Mouse (Mus musculus) myocyte (in vitro differentiated cells): ENCODE measurements around the gene Gm10198. TPM values are rescaled to one million over a fixed set of nuclear protein-coding genes. Genes with fewer than 3 reads are reported as not detected.

Experiments used
- H3K27me3 ChIP-seq: one replicate; pipeline ENCODE4 v1.6.1; 2011; ENCODE audit not compliant: control insufficient read depth, insufficient read depth, insufficient read length
- H3K36me3 ChIP-seq: one replicate; pipeline ENCODE4 v1.6.1; 2011; ENCODE audit not compliant: control insufficient read depth, insufficient read depth
- H3K4me2 ChIP-seq: one replicate; pipeline ENCODE4 v1.6.1; 2011; ENCODE audit warnings: low read depth, control low read depth
- H3K4me3 ChIP-seq: one replicate; pipeline ENCODE4 v1.5.1; 2011; ENCODE audit warnings: mild to moderate bottlenecking, control low read depth, moderate library complexity
- H3K79me2 ChIP-seq: one replicate; pipeline ENCODE4 v1.6.1; 2011; ENCODE audit not compliant: control insufficient read depth, insufficient read depth
- H3ac ChIP-seq: one replicate; pipeline ENCODE4 v1.6.1; 2011; ENCODE audit not compliant: control insufficient read depth, insufficient read length
- CEBPB ChIP-seq: IDR thresholded peaks from 2 replicates; pipeline ENCODE4 v1.6.1; 2011; ENCODE audit warnings: mild to moderate bottlenecking, moderate library complexity; ENCODE audit not compliant: poor library complexity, insufficient read depth, severe bottlenecking
- E2F4 ChIP-seq: IDR thresholded peaks from one replicate; pipeline ENCODE4 v1.6.1; 2011; ENCODE audit warnings: mild to moderate bottlenecking, control low read depth, moderate library complexity; ENCODE audit not compliant: insufficient read depth
- MAX ChIP-seq: IDR thresholded peaks from one replicate; pipeline ENCODE4 v1.6.1; 2011; ENCODE audit warnings: low read depth, mild to moderate bottlenecking, control low read depth
- MYOD1 ChIP-seq, 3 experiments: IDR thresholded peaks; one replicate each; pipeline ENCODE4 v1.6.1; 2011; ENCODE audit warnings: control low read depth in 2 of 3, low read depth in 2 of 3, mild to moderate bottlenecking in 2 of 3, moderate library complexity in 1 of 3; ENCODE audit not compliant: insufficient read length in 2 of 3, control insufficient read depth in 1 of 3
- MYOG ChIP-seq, 3 experiments: IDR thresholded peaks; one replicate each; pipeline ENCODE4 v1.6.1; 2011; ENCODE audit warnings: control low read depth in 2 of 3, low read depth in 2 of 3, mild to moderate bottlenecking in 2 of 3; ENCODE audit not compliant: insufficient read length in 2 of 3, control insufficient read depth in 1 of 3, insufficient read depth in 1 of 3
- POLR2A ChIP-seq: IDR thresholded peaks from one replicate; pipeline ENCODE4 v1.6.1; 2011; ENCODE audit warnings: low read depth, mild to moderate bottlenecking, control low read depth, moderate library complexity; ENCODE audit not compliant: insufficient read length
- POLR2AphosphoS2 ChIP-seq: IDR thresholded peaks from one replicate; pipeline ENCODE4 v1.6.1; 2011; ENCODE audit warnings: low read depth, control low read depth; ENCODE audit not compliant: insufficient read length
- REST ChIP-seq: IDR thresholded peaks from one replicate; pipeline ENCODE4 v1.6.1; 2011; ENCODE audit warnings: mild to moderate bottlenecking, control low read depth, moderate library complexity; ENCODE audit not compliant: insufficient read depth, insufficient read length
- SRF ChIP-seq: IDR thresholded peaks from one replicate; pipeline ENCODE4 v1.6.1; 2011; ENCODE audit warnings: low read depth; ENCODE audit not compliant: control insufficient read depth, insufficient read length
- TCF12 ChIP-seq: IDR thresholded peaks from one replicate; pipeline ENCODE4 v1.6.1; 2011; ENCODE audit warnings: mild to moderate bottlenecking, control low read depth; ENCODE audit not compliant: poor library complexity, insufficient read depth, severe bottlenecking
- TCF3 ChIP-seq: IDR thresholded peaks from one replicate; pipeline ENCODE4 v1.6.1; 2011; ENCODE audit warnings: low read depth, control low read depth; ENCODE audit not compliant: insufficient read length
- USF1 ChIP-seq: IDR thresholded peaks from one replicate; pipeline ENCODE4 v1.6.1; 2011; ENCODE audit warnings: low read depth, mild to moderate bottlenecking, control low read depth, moderate library complexity
- polyA plus RNA-seq: library from polyadenylated mRNA; unstranded; fragments of >200 nt; fragmentation: generic; extraction: Trizol; gene quantifications from one replicate; pipeline ENCODE4 v1.2.1, GENCODE M21; 2012; ENCODE audit warnings: missing spikeins

The Gm10198 gene
- polyA plus RNA-seq, 1 experiment: not detected

- TF ChIP-seq REST: no peak
- TF ChIP-seq TCF12: no peak
Measured at GRCm38 (mm10) chr13:111624115-111624514, 31.5 kb downstream of the Gm10198 start.

GRCm38 (mm10) chr13:111634163-111635160 lies 41.9 kb downstream of the Gm10198 start:
- TF ChIP-seq USF1 (no peak), POLR2AphosphoS2 (no peak), MYOG (IDR thresholded peaks at IDR 0.05; ENCODE audit: control insufficient read depth in 1 of 3, insufficient read depth in 1 of 3, insufficient read length in 2 of 3, low read depth in 2 of 3) (no peak), E2F4 (no peak), TCF3 (no peak), TCF12 (no peak), CEBPB (no peak), REST (no peak), POLR2A (no peak), SRF (no peak), MYOD1 (IDR thresholded peaks at IDR 0.05; ENCODE audit: control insufficient read depth in 1 of 3, insufficient read length in 2 of 3, low read depth in 2 of 3) (no peak), MAX (no peak)
- no peaks in the 10 kb centered on the region for H3K36me3 ChIP-seq
- peaks cover 3% of the 10 kb centered on the region for H3K27me3 ChIP-seq
- H3K4me2 ChIP-seq: no peak overlapping the region
- H3K4me3 ChIP-seq: no peak overlapping the region
- H3ac ChIP-seq: no peak overlapping the region
- H3K79me2 ChIP-seq: no peaks in the 10 kb centered on the region

More at GRCm38 (mm10) chr13:111624115-111624514, 31.5 kb downstream of the Gm10198 start:
- H3K4me3 ChIP-seq: no peak overlapping the region
- no peak overlapping the region for H3ac ChIP-seq
- no peaks in the 10 kb centered on the region for H3K27me3 ChIP-seq
- H3K4me2 ChIP-seq: no peak overlapping the region
- H3K36me3 ChIP-seq: no peaks in the 10 kb centered on the region
- no peaks in the 10 kb centered on the region for H3K79me2 ChIP-seq

- Histone ChIP-seq H3K79me2 (no peaks in the 10 kb centered on the region), H3ac (no peak overlapping the region)
Measured at GRCm38 (mm10) chr13:111640319-111640718, 47.7 kb downstream of the Gm10198 start.

More at GRCm38 (mm10) chr13:111640319-111640718, 47.7 kb downstream of the Gm10198 start:
- no peak overlapping the region for H3K4me3 ChIP-seq
- TF ChIP-seq E2F4: no peak
- no peak for TF ChIP-seq MYOD1 (IDR thresholded peaks at IDR 0.05; ENCODE audit: control insufficient read depth in 1 of 3, insufficient read length in 2 of 3, low read depth in 2 of 3)
- no peak for TF ChIP-seq USF1
- no peak for TF ChIP-seq SRF
- TF ChIP-seq CEBPB: no peak
- no peak for TF ChIP-seq TCF3
- TF ChIP-seq POLR2A: no peak
- peaks cover 4% of the 10 kb centered on the region for H3K27me3 ChIP-seq
- no peak overlapping the region for H3K4me2 ChIP-seq
- no peaks in the 10 kb centered on the region for H3K36me3 ChIP-seq

Other genes with a start within 250 kb of the Gm10198 start
- 20.3 TPM for gene Gpbp1, start 102.7 kb upstream of the Gm10198 start, polyA plus RNA-seq
- not detected for gene Gm49496, start 42.8 kb upstream of the Gm10198 start, polyA plus RNA-seq
- 3.3 TPM for gene Mier3, start 88.2 kb downstream of the Gm10198 start, polyA plus RNA-seq
- gene Map3k1, start 216.2 kb downstream of the Gm10198 start, polyA plus RNA-seq: 1.0 TPM